Mouse (Mus musculus) urinary bladder, postnatal 10 days (tissue): ENCODE measurements around the gene Olfr113.
"Not testable (repeated sequence)": the region's sequence is repeated elsewhere in the genome, so short reads cannot be mapped to it uniquely, and the experiment has no call there.

Experiments
- DNase-seq: peaks from one replicate; pipeline ENCODE4 v3.0.0; 2022; ENCODE audit warnings: low spot score

The Olfr113 gene

GRCm38 (mm10) chr17:37577563-37577962 is at the start of gene Olfr113:
Gene Olfr113, minus strand, starts transcription at chr17:37577663.
- DNase-seq, result no peak

DNA sequence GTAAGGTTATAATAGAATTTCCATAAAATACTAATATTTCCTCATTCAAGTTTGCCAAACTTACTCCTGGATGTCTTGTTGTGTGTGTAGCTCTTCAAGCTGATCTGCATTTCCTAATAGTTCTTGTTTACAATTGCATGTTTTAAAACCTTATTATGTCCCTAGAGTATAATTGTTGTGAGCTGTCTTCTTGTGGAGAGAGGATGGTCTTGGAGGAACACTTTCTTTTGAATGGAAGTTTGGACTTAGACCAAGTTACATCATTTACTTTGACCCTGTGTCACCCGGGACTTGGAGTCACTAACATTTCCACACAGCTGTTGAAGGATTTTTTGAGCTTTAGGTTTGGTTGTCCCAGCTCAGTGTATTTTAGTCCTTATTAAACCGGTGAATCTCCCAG is 49.5 kb upstream of the Olfr113 start, which contains the start of the genes Olfr115 and Olfr116:
TSS of gene Olfr115 (minus strand) at position 101 of the 400 bp plus-strand sequence.
TSS of gene Olfr116 (minus strand) at position 191 of the 400 bp plus-strand sequence.
- DNase-seq, result no peak

- no peak for DNase-seq
These were observed 15.2 kb upstream of the Olfr113 start, which contains the start of gene Olfr114 for GRCm38 (mm10) chr17:37592643-37593042. Gene Olfr114, minus strand, starts transcription at chr17:37592743.

GRCm38 (mm10) chr17:37569351-37569750 is 8.1 kb downstream of the Olfr113 start, which contains the start of gene Olfr112:
Gene Olfr112, minus strand, starts transcription at chr17:37569451.
- no peak for DNase-seq

DNA sequence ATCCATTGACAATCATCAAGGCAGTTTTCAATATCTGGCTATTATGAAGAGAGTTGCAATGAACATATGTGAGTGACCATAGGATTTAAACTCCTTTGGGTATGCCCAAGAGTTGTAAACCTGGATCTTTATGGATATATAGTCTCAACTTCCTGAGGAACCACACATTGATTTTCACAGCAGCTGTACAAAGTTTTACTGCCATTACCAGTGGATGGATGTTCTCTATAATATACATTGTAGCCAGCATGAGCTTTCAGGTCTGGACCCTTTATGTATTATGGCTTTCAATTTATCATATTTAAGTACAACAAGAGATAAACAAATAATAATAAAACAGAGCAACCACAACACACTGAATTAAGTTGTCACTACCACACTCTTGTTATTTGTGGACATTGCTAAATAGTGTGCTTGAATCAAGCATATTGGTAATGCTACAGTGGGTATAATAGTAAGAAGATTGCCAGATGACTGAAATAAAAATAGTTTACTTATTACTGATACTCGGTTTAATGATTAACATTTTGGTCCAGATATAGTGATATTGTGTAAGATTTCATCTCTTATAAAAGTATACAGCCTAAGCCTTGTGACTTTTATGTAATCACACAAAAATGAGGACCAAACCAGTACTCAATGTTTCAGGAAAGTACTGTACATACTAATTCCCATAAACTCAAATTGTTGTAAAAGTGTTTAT is 18.4 kb downstream of the Olfr113 start:
- no peak for DNase-seq

DNA sequence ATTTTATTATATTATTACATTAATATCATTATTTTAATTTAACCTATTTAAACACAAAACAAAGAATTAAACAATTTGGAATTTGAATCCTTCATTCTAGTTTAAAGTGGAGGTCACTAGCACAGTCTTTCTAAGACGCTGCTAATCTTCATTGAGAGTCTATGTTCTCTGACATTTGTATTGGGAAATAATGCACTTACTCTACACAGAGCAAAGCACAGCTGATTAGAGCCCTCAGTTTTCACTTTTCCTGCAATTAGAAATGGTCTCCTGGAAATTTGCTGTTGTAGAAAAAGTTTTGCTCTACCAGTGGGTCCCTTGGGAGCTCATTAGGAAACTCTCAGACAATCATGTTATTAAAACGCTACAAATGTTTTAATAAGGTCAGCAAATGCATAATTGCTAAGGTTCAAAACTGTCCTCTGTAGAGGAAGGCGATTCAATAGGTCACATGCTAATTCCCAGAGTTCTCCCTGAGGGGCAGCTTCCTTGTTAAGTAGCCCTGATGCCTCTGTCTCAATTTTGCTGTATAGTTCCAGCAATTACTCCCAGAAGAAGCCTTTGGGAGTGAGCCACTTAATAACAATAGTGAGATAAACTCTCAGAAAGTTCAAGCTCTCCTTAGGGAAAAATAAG is 33.5 kb downstream of the Olfr113 start:
- no peak for DNase-seq

GRCm38 (mm10) chr17:37541454-37542119 is 35.9 kb downstream of the Olfr113 start:
- DNase-seq, result no peak

DNA sequence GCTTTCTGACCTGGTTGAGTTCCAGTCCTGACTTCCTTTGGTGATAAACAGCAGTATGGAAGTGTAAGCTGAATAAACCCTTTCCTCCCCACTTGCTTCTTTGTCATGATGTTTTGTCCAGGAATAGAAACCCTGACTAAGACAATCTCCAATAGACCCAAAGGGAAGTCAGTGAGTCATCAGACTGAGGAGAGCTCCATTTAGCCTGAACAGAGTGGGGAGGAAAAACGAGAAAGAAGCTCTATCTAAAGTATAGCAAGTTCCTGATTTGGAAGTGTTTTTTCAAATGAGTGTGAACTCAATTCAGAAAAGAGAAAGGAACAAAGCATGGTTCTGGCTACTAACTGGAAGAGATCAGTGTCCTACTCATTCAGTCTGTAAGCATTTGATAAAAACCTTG is 39.0 kb downstream of the Olfr113 start:
- not testable (repeated sequence) for DNase-seq

DNA sequence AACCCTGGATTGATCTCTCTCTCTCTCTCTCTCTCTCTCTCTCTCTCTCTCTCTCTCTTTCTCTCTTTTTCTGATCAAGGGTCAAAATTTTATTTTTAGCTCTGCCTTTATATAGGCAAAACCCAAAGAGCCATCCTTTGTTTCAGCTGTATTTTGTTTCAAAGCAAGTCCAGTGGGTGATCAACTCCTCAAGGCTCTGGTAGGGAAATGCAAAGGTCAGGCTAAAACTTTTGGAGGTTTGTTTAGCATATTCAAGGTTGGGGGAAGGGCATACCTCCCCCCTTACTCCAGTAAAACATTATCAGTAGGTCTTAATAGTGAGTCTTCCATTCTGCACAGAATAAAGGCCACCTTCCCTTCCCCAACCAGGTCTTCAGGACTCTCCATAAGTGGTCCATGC is 42.3 kb downstream of the Olfr113 start:
- no peak for DNase-seq

- DNase-seq, result not testable (repeated sequence)
These were observed 52.0 kb downstream of the Olfr113 start for GRCm38 (mm10) chr17:37525427-37525826.

DNA sequence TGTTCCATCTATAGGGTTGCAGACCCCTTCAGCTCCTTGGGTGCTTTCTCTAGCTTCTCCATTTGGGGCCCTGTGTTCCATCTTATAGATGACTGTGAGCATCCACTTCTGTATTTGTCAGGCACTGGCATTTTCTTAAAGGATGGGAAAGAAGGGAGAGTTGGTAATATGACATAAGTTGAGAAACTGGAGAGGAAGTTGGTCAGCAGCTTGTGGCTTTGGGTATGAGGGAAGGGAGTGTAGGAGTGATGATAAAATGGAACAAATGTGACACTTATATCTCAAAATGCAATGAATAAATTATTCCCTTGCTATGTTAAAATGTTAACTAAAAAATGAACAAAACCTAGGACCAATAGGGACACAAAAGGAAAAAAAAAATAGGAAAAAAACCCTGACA is 52.9 kb downstream of the Olfr113 start:
- not testable (repeated sequence) for DNase-seq
